Mouse (Mus musculus) left cerebral cortex, postnatal 14 days (tissue): ENCODE data around the gene Znrf3. TPM values are rescaled to one million over a fixed set of nuclear protein-coding genes. Genes with fewer than 3 reads are reported as not detected.

ENCODE experiments used
- DNase-seq, 2 experiments: peaks; one replicate each; pipeline ENCODE4 v3.0.0; 2021 to 2022; ENCODE audit warnings: low spot score in 2 of 2, mixed read lengths in 1 of 2
- intact Hi-C: fragments of 180-260 bp; cut with DNase I; formaldehyde crosslinking; loops from one replicate; pipeline ENCODE4 v1.15.1; 2025
- total RNA-seq, 2 experiments: library from RNA; stranded (reverse); gene quantifications; 2 replicates each; pipeline ENCODE4 v1.2.3; 2021

Znrf3 gene
- total RNA-seq, 2 experiments from 2014 or later = 22.1 to 23.9 TPM

GRCm38 (mm10) chr11:5336269-5336668 is 108.4 kb downstream of the Znrf3 start:
- intact Hi-C loops = no loop called here
- no peak for DNase-seq

- intact Hi-C loops = no loop called here
- DNase-seq = no peak
Measured at GRCm38 (mm10) chr11:5330851-5331250, 113.8 kb downstream of the Znrf3 start.

DNA sequence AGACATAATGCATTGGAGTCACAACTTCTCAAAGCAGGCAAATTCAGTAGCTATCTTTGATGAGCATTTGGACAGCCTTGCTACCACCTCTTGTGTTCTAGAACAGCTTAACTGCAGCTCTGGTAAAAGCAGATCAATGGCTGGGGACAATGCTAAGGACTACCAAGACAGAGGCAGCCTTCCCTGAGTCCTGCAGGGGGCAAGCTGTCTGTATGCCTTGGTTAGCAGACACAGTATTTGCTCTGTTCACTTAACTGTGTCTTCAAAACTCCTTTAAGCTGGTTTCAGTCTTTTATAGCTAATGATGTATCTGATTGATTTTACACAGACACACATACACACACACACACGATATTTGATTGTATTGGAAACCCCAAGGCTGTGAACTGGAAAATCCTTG is 117.0 kb downstream of the Znrf3 start:
- intact Hi-C loops = no loop called here
- DNase-seq = no peak

- intact Hi-C loops = no loop called here
- DNase-seq = no peak
Measured at GRCm38 (mm10) chr11:5326252-5326651, 118.4 kb downstream of the Znrf3 start.

DNA sequence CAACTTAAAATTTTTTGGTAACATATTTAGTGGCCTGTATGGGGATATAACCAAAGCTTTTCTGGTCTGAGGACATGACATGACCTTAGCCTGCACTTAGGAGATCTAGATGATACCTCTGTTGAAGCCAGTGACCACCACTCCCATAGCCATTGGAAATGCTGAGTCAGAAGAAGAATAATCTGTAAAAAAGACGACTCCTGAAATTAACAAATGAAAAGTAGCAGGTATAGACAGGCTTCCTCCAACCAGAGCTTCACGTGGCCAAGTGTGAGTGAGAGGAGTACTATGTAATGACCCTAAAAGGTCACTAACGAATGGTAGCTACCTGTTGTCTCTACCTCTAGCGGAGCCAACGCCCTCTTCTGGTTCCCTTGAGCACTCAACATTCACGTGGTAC is 119.4 kb downstream of the Znrf3 start:
- intact Hi-C loops = no loop called here
- no peak for DNase-seq

- intact Hi-C loops = no loop called here
Measured at GRCm38 (mm10) chr11:5324296-5324695, 120.4 kb downstream of the Znrf3 start.

DNA sequence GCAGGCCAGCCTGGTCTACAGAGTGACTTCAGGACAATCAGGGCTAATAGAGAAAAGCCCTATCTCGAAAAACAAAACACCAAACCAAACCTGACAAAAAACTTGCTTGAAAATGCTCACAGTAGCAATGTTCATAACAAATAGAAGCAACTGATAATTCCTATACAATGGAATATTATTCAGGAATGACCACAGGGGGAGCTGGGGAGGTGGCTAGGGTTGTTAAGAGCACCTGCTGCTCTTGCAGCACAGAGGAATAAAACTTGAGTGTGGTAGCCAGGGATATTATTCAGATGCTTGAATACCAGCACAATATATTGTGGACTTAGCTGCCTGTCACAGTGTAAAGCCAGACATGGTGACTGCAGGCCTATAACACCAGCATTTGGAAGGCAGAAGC is 123.0 kb downstream of the Znrf3 start:
- intact Hi-C loops = no loop called here
- DNase-seq = no peak

More at GRCm38 (mm10) chr11:5324296-5324695, 120.4 kb downstream of the Znrf3 start:
- no peak for DNase-seq

GRCm38 (mm10) chr11:5318976-5319375 is 125.7 kb downstream of the Znrf3 start:
- intact Hi-C loops = no loop called here
- no peak for DNase-seq

DNA sequence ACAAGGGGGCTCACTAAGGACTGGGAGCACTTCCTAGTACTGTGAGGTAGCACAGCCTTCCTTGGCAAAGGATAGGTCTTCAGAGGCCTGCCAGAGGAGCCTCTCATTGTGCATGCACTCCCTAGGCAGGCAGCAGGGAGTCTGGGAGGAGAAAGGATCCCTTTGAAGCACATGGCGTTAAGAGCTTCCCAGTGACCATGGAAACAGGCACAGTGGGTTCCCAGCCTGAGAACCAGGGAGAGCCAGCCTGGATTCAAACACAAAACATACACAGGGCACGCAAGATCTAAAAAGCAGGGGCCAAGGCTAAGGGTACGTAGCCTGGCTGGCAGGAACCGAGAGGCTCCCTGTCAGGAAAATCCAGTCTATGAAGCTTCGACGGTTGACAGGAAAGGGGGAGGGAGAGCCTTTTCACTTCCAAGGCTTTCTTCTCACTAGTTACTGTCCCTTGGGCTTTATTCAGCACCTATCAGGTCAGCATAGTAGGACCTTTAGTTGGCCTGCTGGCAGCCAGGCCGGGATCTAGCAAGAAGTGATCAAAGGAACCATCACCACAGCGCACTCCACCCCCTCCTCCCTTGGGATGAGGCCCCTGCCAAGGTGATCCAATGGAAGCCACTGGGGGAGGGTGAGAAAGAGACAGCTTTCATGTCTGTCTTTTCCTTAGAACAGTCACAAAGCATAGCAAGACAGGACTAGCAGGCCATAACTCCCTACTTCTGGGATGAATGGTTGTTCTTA is 126.4 kb downstream of the Znrf3 start:
- peak; percentile 52 to 62 for DNase-seq
- intact Hi-C loops = no loop called here

- peak in 1 of 2 experiments; percentile 72 for DNase-seq
- intact Hi-C loops = no loop called here
Measured at GRCm38 (mm10) chr11:5314796-5315195, 129.9 kb downstream of the Znrf3 start.

DNA sequence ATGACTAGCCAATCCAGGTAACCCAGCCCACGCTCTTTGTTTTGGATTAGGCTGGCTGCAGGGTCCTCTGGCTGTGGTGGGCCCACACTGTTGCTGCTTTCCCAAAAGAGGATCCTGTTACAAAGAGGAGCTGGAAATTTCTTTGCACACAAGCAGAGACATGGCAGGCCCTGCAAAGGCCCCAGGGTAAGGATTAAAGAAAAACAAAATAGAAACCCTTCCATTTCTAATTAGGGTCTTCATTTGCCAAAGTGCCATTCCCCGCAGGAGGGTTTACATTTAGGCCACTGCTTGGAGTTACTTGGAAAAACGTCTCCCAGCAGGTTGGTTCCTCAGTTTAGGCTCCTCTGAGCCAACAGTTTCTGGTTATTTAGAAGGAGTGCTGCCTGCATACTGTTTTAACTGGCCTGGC is 130.3 kb downstream of the Znrf3 start:
- intact Hi-C loops = no loop called here
- DNase-seq = no peak

- intact Hi-C loops = no loop called here
- DNase-seq = no peak
Measured at GRCm38 (mm10) chr11:5307024-5307905, 137.4 kb downstream of the Znrf3 start.

DNA sequence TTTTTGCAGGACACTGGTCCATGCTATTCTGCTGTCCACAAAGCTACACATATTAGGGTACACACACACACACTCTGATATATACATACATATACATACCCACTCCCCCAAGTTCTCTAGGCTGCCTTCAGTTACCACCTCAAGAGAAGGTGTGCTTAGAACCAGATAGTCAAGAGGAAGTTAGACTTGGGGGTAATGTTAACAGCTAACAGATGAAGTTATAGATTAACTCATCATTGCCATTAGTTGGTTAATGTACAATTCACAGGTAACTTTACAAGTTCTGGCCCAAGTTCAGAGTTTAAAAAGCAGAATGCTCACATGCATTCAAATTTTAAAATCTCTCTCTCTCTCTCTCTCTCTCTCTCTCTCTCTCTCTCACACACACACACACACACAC is 138.6 kb downstream of the Znrf3 start:
- DNase-seq = no peak
- intact Hi-C loops = no loop called here

DNA sequence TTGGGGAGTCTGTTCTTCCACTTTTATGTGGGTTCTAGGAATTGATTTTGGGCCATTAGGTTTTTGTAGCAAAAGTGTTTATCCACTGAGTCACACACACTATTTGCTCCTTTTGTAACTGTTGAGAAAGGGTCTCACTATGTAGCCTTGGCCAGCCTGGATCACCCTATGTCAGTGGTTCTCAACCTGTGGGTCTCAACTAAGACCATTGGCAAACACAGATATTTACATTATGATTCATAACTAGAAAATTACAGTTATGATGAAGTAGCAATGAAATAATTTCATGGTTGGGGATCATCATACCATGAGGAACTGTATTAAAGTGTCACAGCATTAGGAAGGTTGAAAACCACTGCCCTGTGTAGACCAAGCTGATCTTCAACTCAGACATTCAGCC is 140.1 kb downstream of the Znrf3 start:
- DNase-seq = no peak
- intact Hi-C loops = no loop called here

- DNase-seq = no peak
- intact Hi-C loops = no loop called here
Measured at GRCm38 (mm10) chr11:5298007-5298372, 146.7 kb downstream of the Znrf3 start.

DNA sequence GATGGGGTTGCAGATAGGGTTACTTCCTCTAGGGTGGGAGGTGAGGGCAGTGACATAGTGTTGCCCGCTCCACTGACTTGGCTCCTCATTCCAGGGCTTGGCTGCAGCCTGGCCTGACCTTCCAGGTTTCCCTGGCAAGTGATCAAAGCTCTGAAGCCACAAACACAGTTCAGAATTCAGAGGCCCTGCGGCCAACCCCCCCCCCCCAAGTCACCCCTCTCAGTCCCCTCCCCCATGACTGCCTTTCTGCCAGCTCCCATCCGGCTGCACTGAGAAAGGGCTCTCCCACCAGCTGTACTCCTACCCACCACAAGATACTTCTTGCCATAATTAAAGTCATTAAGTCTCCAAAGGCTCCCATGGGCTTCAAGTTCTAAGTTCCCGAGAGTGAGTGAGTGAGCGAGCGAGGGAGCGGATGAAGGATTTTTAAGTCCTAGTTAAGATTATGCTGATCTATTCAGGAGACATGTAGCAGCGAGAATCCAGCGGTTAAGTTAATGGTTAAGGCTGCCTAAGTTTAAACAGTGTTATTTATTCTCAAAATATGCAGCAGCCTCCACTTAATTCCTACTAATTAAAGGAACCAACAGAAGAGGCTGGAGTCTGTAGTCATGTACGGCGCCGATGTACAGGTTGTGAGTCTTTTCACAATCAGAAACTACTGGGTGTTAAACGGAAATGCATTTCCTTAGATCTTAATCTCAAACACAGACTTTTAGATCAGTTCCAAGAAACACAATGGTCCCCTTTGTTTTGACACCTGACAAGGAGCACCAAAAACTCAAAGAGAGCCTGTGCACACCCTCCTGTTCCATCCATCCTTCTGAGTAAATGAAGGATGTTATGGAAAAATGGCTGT is 147.3 kb downstream of the Znrf3 start:
- intact Hi-C loops = no loop called here
- no peak for DNase-seq

- intact Hi-C loops = no loop called here
- no peak for DNase-seq
Measured at GRCm38 (mm10) chr11:5296576-5297115, 148.0 kb downstream of the Znrf3 start.

GRCm38 (mm10) chr11:5294805-5295204 is 149.8 kb downstream of the Znrf3 start:
- intact Hi-C loops = loop anchor here (5.0 kb wide), 2 partner anchors 157 to 397 kb away; no protein-coding TSS in a partner anchor
- DNase-seq = no peak

DNA sequence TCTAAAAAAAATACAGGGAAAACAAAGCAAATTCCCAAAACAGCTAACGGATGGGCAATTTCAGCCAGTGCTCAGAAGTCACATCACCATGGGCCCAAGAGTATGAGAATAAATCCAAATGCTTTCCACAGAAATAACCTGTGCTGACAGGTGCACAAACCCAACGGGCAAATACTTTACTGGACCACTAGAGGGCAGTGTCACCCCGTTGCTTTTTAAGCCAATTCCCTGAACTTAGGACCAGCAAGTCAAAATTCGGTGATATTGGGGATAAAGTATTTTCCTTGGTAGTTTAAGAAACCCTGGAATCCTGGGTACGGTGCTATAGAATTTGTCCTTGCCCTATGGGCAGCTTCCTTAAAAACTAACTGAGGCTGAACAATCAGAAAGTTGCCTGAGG is 154.0 kb downstream of the Znrf3 start:
- intact Hi-C loops = loop anchor here (1.0 to 5.0 kb wide), 3 partner anchors 162 to 402 kb away; no protein-coding TSS in a partner anchor
- peak; percentile 42 to 80 for DNase-seq
